Mouse (Mus musculus) liver, postnatal 0 days (tissue): ENCODE measurements around the gene Itga1.

ENCODE experiments used
- CTCF ChIP-seq: sonication (generic); IDR thresholded peaks from 2 replicates; pipeline ENCODE4 v1.5.1; 2016; ENCODE audit warnings: antibody characterized with exemption, low read depth
- EP300 ChIP-seq: IDR thresholded peaks from 2 replicates; pipeline ENCODE4 v1.6.1; 2016; ENCODE audit warnings: antibody characterized with exemption, low read depth, mild to moderate bottlenecking

- no peak for TF ChIP-seq CTCF
- TF ChIP-seq EP300: no peak
These were observed 129.9 kb downstream of the Itga1 start for GRCm38 (mm10) chr13:114971905-114972304.
